Mouse (Mus musculus) adrenal gland, adult 18-20 months (tissue): Measurements from ENCODE around the gene Ptk7. TPM values are rescaled to one million over a fixed set of nuclear protein-coding genes. Genes with fewer than 3 reads are reported as not detected.

Source experiments
- DNase-seq, 2 experiments: peaks; one replicate each; pipeline ENCODE4 v3.0.0; 2021 to 2022; ENCODE audit warnings: low spot score in 2 of 2
- total RNA-seq, 2 experiments: library from RNA; stranded (reverse); gene quantifications; 1 replicate in 1 of 2; 2 replicates in 1 of 2; pipeline ENCODE4 v1.2.3; 2021

Ptk7 gene
- total RNA-seq, 2 experiments from 2014 or later, result 2.7 to 5.8 TPM

GRCm38 (mm10) chr17:46645561-46646321 is 16.4 kb upstream of the Ptk7 start, which contains the start of the genes Klc4 and Mrpl2:
TSS of gene Klc4 (minus strand) at chr17:46646022.
TSS of gene Mrpl2 (plus strand) at chr17:46646229.
- peak; percentile 99 for DNase-seq

- peak; percentile 54 to 56 for DNase-seq
Measured at GRCm38 (mm10) chr17:46644916-46645475, 15.7 kb upstream of the Ptk7 start.

- no peak for DNase-seq
Measured at GRCm38 (mm10) chr17:46644152-46644805, 15.0 kb upstream of the Ptk7 start.

GRCm38 (mm10) chr17:46642060-46642459 is 12.8 kb upstream of the Ptk7 start:
- no peak for DNase-seq

GRCm38 (mm10) chr17:46639929-46640328 is 10.6 kb upstream of the Ptk7 start:
- no peak for DNase-seq

GRCm38 (mm10) chr17:46636831-46637523 is 7.7 kb upstream of the Ptk7 start:
- peak in 1 of 2 experiments; percentile 31 for DNase-seq

- DNase-seq, result no peak
Measured at GRCm38 (mm10) chr17:46629685-46630441, 559 bp upstream of the Ptk7 start.

- DNase-seq, result no peak
Measured at GRCm38 (mm10) chr17:46628471-46628790, 873 bp downstream of the Ptk7 start.

GRCm38 (mm10) chr17:46627409-46627808 is 1.9 kb downstream of the Ptk7 start:
- DNase-seq, result no peak

GRCm38 (mm10) chr17:46624598-46624997 is 4.7 kb downstream of the Ptk7 start:
- DNase-seq, result no peak

- DNase-seq, result no peak
Measured at GRCm38 (mm10) chr17:46623819-46624557, 5.3 kb downstream of the Ptk7 start.

GRCm38 (mm10) chr17:46622269-46622668 is 7.0 kb downstream of the Ptk7 start:
- DNase-seq, result no peak

- DNase-seq, result peak in 1 of 2 experiments; percentile 29
Measured at GRCm38 (mm10) chr17:46621324-46621723, 8.0 kb downstream of the Ptk7 start.

GRCm38 (mm10) chr17:46619683-46620357 is 9.5 kb downstream of the Ptk7 start:
- no peak for DNase-seq

- DNase-seq, result no peak
Measured at GRCm38 (mm10) chr17:46618769-46619682, 10.3 kb downstream of the Ptk7 start.

- DNase-seq, result no peak
Measured at GRCm38 (mm10) chr17:46618394-46618768, 10.9 kb downstream of the Ptk7 start.

- no peak for DNase-seq
Measured at GRCm38 (mm10) chr17:46617799-46618198, 11.5 kb downstream of the Ptk7 start.

- DNase-seq, result no peak
Measured at GRCm38 (mm10) chr17:46613229-46613628, 16.1 kb downstream of the Ptk7 start.

- no peak for DNase-seq
Measured at GRCm38 (mm10) chr17:46612820-46613219, 16.5 kb downstream of the Ptk7 start.
